Mouse (Mus musculus): ENCODE measurements at regions not wholly inside any gene's neighbourhood (a gene's known extent, or its start where the extent isn't known, plus 50 kb on each side); places are given as distances from the start of the nearest gene placed in this dataset.

DNA sequence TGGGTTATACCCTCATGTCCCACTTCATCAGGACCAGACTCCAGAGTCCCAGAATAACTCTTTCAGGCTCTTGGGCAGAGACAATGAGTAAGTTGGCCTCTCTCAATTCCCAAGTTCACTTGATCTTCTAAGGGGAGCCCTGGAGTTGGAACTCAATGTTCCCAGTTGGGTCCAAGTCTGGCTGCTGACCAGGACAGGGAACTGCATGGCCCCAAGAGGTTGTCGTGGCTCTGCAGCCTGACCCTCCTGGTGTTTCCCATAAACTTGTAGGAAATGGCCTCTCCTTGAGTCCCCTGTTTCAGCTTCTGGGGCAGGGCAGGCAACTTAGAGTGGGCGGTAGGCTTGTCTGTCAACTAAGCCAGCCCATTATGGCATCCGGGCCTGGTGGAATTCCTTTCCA, 286.2 kb downstream of the Cyp26b1 start:
- no peak for TF ChIP-seq CTCF (conservative IDR thresholded peaks at IDR 0.05; ENCODE audit: low read length)
- TF ChIP-seq NANOG (IDR thresholded peaks at IDR 0.05; ENCODE audit: borderline replicate concordance, low read length): no peak

Data from E14TG2a.4 (cell line).